Mouse (Mus musculus) megakaryocyte-erythroid progenitor cell, adult 5 weeks (primary cell): Measurements from ENCODE around the gene Mccc2. TPM values are rescaled to one million over a fixed set of nuclear protein-coding genes. Genes with fewer than 3 reads are reported as not detected.

ENCODE experiments used
- polyA plus RNA-seq: library from polyadenylated mRNA; stranded (reverse); fragments of >175 nt; gene quantifications from 2 replicates; pipeline ENCODE4 v1.2.3, GENCODE M21; 2012

Mccc2 gene
- 8.4 and 12.5 TPM in 2 replicates for polyA plus RNA-seq

DNA sequence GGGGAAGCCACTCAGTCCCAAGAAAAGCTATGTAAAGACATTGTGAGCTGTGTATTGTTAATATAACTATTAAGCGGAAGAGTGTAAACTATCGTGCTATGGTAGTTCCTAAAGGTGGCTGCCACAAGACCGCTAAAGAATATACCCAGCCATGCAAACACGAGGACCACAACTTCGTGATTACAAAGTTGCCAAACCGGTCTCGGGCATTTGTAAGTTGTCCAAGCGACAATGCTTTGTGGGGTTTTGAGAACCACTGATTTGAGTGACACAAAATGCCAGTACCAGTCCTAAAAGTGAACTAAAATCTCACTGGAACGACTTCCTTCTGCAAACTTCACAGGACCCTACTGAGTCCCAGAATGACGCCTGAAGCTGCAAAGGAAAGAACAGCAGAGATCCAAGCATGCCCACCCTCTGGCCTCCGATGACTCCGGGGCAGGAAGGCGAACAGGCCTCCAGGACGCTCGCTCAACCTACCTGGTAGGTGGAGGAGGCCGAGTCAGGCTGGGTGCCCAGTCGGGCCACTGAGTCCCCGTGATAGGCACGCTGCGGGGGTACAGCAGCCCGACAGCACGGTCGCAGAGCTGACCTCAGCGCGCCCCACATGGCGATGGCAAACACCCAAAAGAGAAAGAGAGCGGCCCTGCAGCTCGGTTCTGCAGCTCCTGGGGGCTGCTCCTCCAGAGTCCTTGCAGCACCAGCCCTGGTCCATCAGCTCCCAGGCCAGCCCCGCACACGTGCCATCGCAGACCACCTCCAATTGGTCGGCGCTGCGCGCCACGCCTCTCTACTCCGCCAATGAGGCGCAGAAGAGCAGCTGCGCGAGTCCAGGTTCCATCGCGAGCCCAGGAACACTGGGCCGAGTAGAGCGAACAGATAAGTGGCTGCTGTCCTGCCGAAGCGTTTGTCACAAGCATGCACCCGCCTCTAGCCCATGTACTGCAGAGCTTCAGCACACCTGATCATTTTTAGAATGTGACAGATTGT is at the start of gene Mccc2:
TSS of gene Mccc2 (minus strand) at position 734 of the 990 bp plus-strand sequence.

DNA sequence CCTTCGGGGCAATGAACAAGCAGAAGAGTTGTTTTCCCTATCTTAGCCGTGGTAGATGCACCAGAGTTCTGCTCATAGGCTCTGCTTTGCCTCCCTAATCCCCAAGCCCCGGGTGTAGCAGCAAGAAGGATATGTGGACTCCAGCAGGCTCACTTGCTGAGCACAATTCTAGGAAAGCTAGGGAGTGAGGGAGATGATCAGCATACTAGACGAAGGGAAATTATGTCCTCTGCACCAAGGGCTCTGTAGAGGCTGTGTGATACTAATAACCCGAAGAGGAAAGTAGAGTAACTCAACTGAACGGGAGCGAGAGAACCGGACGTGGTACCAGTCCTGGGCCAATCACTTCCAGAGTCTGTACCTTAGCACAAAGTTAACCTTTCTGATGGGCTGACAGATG is 114.5 kb downstream of the Mccc2 start, which contains the start of gene Cartpt:
TSS of gene Cartpt (minus strand) at position 127 of the 400 bp plus-strand sequence.

Other genes with a start within 250 kb of the Mccc2 start
- not detected in 2 replicates for gene Cartpt, start 114.5 kb downstream of the Mccc2 start, polyA plus RNA-seq
- gene Bdp1, start 88.4 kb upstream of the Mccc2 start, polyA plus RNA-seq = 4.1 and 5.0 TPM in 2 replicates
- 70.9 and 94.1 TPM in 2 replicates for gene Serf1, start 92.4 kb upstream of the Mccc2 start, polyA plus RNA-seq
- gene Smn1, start 109.2 kb upstream of the Mccc2 start, polyA plus RNA-seq = 85.9 and 90.0 TPM in 2 replicates
- gene Naip2, start 186.5 kb upstream of the Mccc2 start, polyA plus RNA-seq = 0.87 and 1.7 TPM in 2 replicates
- gene Naip5, start 230.7 kb upstream of the Mccc2 start, polyA plus RNA-seq = 0.79 and 0.87 TPM in 2 replicates